Mouse (Mus musculus) spleen, embryonic (tissue): ENCODE results near the gene Notch2.
"Not testable (repeated sequence)": the region's sequence is repeated elsewhere in the genome, so short reads cannot be mapped to it uniquely, and the experiment has no call there.

Experiments
- CTCF ChIA-PET: fragments of 350-600 bp; sonication (Branson Sonifier 250); formaldehyde crosslinking; loops from one replicate; lab custom pipeline; 2022; lab: Charles Lee

Notch2 gene

GRCm38 (mm10) chr3:98046305-98046704 is 33.0 kb downstream of the Notch2 start:
- CTCF ChIA-PET: interaction anchor here (0.5 kb wide), 1 partner anchor 12 kb away, joined by 3 read pairs; no protein-coding TSS in a partner anchor

- CTCF ChIA-PET: no interaction called here
These were observed 36.3 kb downstream of the Notch2 start for GRCm38 (mm10) chr3:98049671-98050070.

GRCm38 (mm10) chr3:98050086-98050485 is 36.8 kb downstream of the Notch2 start:
- CTCF ChIA-PET: not testable (repeated sequence)

DNA sequence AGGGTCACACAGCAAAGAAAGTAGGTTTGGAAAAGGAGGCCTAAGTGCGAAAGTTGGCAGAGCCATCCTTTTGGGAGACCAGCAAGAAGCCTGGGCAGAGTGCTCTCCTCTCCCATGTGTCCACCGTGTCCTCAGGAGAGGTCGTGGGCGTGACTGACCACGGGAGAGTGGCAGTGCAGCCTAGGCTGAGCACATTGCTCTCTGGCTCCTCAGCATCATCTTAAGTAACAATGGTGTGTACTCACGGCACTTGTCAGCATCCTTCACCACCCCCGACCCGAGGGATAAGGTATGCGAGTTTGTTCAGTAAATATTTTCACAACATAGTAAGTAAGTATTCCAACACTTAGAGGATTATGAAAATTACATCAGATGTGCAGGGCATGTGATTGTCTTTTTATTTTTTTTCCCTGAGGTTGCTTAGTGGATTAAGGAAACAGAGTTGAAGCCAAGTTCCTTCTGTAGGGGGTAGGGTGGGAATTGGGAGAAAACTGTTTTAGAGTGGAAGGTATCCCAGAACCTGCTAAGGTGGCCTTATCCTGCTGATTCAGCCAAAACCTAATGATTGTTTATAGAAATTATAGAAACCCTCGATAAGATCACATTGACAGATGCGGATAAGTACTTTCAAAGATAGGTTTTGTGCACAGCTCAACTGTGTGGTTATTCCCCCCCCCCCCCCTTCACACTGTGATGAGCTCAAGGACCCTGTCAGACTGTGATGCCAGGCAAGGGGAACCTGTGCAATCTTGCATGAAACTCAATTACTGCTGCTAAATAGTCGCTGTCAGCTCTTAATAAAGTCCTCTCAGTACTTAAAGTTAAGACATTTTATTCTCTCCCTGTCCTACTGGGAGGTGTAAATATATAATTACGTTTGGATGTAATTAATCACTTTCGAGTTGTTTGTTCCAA is 37.4 kb downstream of the Notch2 start:
- CTCF ChIA-PET: interaction anchor here (0.5 kb wide), 1 partner anchor 9 kb away, joined by 3 read pairs; no protein-coding TSS in a partner anchor

GRCm38 (mm10) chr3:98051407-98051968 is 38.2 kb downstream of the Notch2 start:
- CTCF ChIA-PET: interaction anchor here (0.5 kb wide), 1 partner anchor 8 kb away, joined by 3 read pairs; no protein-coding TSS in a partner anchor

DNA sequence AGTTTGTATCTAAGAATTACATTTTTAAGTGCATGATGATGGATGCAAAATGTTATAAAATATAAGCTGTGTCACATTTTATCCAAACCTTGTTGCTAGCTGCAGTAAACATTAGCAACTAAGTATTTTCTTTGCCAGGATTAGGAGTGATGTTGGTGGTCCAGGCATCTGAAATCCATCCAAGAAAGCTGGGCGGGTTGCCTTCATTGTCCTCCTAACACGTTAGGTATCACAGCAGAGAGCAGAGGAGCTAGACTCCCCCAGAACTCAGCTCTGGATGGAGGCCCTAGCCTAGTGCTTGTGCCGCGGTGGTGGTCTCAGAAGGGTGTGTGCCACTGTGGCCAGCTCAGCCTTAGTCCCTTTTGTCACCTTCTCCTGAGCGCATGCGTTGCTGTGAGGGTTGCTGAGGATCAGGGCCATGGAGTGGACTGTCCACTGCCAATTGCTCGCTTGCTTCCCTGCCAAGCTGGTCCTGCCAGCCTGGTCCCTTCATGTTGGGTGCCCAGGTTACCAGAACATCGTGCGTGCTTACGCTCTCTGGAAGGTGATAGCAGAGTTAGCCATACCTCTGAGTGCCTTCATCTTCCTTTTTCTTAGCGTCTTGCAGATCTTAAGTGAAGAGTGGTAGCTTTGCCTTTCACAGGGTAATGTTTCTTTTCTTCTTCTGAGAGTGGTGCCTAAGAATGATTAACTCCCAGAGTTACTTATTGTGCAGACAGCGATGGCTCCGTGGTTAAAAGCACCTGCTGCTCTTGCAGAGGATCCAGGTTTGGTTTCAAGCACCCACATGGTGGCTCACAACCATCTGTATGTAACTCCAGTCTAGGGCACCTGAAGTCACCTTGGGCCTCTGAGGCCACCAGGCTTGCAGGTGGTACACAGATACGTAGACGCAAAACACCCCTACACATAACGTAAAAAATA is 39.4 kb downstream of the Notch2 start:
- CTCF ChIA-PET: interaction anchor here (0.5 kb wide), 2 partner anchors 90 to 116 kb away, joined by 3 read pairs; no protein-coding TSS in a partner anchor

- CTCF ChIA-PET: no interaction called here
These were observed 40.5 kb downstream of the Notch2 start for GRCm38 (mm10) chr3:98053817-98054216.

DNA sequence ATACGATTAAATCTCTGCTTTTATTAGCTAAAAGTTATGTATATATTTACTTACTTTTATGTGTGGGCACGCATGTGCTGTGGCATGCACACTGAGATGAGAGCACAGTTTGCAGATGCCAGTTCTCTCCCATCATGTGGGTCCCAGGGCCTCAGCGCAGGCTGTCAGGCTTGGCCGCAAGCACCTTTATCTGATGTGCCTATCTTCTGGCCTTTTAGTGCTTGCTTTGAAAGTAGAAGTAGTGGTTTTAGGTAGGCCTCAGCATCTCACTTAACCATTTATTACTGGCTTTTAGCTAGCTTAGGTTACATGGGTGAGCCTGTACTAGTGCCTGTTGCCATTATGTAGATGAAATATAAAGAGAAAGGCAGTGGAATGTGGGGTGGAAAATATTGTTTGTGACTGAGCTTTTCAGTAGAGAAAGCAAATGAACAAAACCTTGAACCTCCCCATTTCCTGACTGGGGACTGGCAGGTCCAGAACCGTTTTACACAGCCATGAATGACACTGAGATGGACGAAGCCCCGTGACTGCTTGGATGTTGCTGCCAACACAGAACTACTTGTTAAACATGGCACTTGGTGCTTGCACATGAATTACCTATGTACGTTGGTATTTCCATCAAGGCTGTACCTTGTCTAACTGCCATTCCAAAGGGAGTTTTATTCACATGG is 41.1 kb downstream of the Notch2 start:
- CTCF ChIA-PET: no interaction called here

DNA sequence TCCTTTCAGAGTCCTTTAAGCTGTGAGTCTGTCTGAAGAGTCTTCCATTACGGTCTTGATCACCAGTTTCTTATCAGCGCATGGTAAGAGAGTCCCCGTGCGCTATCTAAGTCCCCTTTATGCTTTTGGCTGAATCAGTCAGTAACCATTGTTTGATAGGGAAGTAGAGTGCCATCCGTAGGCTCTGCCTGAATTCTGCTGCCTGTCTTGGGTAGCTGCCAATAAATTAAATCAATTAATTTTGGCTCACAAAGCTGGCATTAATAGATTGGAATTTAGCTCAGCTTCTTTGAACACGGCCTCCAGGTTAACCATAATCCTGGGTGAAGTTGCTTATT is 41.6 kb downstream of the Notch2 start:
- CTCF ChIA-PET: no interaction called here

DNA sequence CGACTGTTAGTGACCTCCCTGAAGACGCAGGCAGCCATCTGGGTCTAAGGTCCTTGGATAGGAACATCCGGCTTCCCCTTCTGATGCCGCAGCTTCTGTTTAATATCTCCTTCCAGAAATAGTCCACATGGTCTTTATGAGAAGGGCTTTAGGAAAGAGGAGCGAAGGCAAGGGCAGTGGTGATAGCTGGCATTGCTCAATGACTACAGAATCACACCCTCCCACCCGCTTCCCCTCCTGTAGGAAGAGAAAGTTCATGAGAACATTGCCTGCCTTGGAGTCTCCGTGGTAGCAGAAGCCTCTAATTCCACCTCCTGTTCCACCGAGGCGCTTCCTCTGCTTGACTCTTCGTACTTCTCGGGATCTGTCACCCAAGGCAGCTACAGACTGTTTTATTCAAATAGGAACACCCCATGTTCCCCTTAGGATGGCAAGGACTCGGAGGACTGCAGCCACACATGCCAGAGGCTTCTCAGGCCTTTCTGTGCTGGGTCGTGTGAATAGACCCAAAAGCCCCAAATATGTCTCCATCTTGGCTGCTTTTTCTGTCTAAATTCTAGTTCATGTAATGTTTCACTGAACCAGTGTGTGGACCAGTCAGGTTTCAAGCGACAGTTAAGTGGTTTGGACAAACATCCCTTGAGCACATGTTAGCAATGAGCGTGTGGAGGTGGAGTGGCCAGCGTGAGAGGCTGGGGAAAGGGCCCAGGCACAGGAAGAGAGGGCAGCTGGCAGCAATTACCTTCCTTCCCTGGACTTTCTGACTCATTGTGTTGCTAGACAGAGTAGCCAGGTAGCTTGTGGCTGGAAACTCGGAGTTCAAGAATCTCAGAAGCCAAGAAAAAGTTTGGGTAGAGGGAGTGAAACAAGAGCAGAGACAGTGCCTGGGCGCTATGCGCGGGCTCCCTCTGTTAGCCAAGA is 42.7 kb downstream of the Notch2 start:
- CTCF ChIA-PET: no interaction called here

DNA sequence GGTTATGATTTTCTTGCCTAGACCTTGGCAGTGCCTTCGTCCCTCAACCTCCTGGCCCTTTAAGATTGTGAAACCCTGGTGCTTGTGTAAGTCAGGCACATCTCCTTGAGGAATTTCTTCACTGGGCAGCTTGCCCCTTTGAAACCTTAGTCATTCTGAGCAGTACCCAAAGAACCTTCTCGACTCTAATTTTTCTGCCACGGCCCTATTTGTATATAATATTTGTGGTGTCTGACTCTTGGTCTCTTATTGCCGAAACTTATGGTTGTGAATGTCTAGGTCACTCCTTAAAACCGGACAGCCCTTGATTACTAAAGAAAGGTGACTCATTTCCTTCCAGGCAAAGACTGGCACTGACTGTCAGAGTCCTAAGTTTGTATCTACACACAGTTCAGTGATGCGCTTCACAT is 43.6 kb downstream of the Notch2 start:
- CTCF ChIA-PET: no interaction called here

GRCm38 (mm10) chr3:98059076-98059475 is 45.7 kb downstream of the Notch2 start:
- CTCF ChIA-PET: interaction anchor here (0.7 kb wide), 1 partner anchor 8 kb away, joined by 3 read pairs; no protein-coding TSS in a partner anchor

GRCm38 (mm10) chr3:98060981-98061660 is 47.8 kb downstream of the Notch2 start:
- CTCF ChIA-PET: interaction anchor here (0.7 kb wide), 1 partner anchor 1350 kb away, joined by 3 read pairs; no protein-coding TSS in a partner anchor

DNA sequence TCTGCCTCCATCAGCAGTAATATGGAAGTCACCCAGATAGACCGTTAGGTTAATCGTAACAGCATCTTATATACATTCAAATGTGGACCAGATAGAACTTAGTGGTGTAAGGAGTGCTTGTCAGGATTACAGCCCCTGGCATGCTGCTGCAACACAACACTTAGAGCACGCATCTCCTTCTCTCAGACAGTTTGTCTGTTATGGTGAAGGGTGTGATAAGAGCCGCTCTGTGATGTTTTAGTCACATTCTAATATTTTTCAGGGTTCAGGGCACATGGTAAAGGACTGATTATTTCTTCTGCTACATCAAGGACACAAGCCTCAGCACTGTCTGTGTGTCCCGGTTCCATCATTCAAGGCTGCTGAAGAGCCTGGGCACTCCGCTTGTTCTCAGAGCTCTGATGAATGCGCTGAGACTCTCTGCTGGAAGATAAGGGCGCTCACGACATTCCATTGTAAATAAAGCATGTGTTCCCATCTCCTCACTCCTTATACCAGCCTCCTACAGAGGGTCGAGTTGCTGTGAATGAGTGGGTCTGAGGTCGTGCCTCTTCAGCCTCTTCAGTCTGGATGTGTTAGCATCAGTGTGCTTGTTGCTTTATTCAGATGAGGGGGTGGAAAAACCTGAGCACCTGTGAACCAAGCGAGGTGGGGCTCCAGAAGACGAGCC is 48.5 kb downstream of the Notch2 start:
- CTCF ChIA-PET: interaction anchor here (0.7 kb wide), 1 partner anchor 1351 kb away, joined by 3 read pairs; no protein-coding TSS in a partner anchor

GRCm38 (mm10) chr3:98062591-98063185 is 49.4 kb downstream of the Notch2 start:
- CTCF ChIA-PET: no interaction called here

- CTCF ChIA-PET: no interaction called here
These were observed 50.0 kb downstream of the Notch2 start for GRCm38 (mm10) chr3:98063186-98063771.

- CTCF ChIA-PET: no interaction called here
These were observed 50.5 kb downstream of the Notch2 start for GRCm38 (mm10) chr3:98063833-98064232.

DNA sequence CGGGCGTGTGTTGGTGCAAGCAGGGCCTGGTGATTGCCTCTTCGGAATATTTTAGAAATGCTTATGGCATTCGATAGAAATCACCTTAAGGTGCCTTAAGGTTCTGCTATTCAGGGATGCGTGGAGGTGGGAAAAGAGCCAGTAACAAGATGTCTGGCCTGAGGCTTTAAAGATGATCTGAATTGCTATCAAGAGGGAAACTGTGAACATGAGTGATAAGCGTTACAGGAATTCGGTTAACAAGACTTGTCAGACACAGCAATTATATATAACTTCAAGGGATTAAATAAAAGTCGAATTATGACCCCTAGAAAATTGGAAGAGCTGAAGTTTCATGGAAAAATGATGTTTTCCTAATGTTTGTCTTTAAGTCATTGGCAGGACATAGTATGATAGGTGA is 51.7 kb downstream of the Notch2 start:
- CTCF ChIA-PET: no interaction called here
